Mouse (Mus musculus) fat pad, adult 2 months (tissue): Measurements from ENCODE around the gene Gm21992.

Experiments
- DNase-seq: peaks from one replicate; pipeline ENCODE4 v3.0.0-alpha.2; 2011; ENCODE audit warnings: low read depth, low spot score; ENCODE audit errors: extremely low read depth

Gene Gm21992

DNA sequence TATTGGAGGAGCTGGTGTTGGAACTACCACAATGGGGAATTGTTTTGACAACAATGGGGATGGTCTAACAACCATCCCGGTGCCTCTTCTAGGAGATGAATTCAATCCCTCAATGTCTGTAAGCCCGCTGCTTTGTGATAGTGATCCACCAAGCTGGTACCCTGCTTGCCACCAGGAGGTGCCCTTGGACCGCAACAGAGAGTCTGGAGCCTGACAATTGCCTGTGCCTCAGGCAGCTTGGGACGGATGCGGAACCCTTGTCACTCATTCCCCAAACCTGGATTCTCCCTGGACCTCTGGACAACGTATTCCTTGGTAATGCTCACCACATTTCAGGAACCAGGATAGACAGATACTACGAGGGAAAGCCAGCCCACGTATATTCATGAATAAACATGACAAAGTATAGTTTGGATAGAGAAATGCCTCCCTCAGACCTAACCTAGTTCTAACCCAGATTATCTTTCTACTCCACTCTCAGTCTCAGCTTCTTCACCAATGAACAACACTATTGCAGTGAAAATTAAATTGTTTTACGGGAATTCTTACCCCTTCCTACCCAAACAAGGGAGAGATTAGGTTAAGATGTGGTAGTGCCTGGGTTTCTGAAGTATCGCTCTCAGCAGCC, 55.7 kb downstream of the Gm21992 start:
- no peak for DNase-seq

DNA sequence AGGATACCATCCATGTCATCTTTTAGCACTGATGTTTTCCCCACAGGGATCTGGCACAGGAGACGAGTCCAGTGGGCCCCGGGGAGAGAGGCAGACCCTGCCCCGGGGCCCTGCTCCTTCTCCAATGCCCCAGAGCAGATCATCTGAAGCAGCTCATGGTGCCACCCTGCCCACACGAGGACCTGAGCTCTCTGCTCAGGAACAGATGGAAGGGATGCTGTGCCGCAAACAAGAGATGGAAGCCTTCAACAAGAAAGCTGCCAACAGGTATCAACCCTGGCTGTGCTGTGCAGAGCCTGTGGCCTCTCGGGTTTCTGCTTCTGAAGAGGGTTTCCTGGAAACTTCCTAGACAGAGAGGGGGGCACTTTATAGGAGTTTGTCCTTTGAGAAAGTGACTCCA, 61.4 kb downstream of the Gm21992 start:
- DNase-seq = no peak

DNA sequence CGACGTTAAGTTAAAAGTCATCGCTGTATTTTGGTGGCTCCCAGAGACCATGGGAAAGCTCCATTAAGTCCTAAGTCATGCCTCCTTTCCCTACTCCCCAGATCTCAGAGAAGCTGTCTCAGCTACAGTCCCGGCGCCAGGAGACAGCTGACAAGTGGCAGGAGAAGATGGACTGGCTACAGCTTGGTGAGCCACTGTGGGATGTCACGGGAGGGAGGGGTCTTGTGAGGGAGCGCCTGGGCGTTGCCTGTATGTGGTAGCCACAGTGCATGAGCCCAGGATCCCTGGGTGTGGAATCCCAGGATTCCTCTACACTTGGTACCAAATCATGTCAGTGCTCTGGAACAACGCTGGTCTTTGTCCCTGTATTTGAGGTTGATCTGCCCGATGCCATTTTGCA, 62.9 kb downstream of the Gm21992 start:
- no peak for DNase-seq

GRCm38 (mm10) chr19:4747631-4748312, 63.6 kb downstream of the Gm21992 start:
- no peak for DNase-seq

- no peak for DNase-seq
Measured at GRCm38 (mm10) chr19:4746611-4747010, 64.8 kb downstream of the Gm21992 start.

DNA sequence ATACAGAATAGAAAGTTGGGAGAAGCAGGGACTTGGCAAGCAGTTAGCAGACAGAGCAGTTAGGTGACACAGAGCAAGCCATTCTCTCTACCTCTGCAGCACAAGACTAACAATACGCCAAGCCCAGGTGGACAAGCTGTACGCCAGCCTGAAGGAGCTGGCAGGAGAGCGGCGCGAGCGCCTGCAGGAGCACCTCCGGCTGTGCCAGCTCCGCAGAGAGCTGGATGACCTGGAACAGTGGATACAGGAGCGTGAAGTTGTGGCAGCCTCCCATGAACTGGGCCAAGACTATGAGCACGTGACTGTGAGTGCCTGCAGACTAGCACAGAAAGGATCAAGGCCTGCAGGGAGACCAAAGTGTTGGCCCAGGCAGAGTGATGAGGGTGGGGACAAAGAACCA, 65.7 kb downstream of the Gm21992 start:
- no peak for DNase-seq

DNA sequence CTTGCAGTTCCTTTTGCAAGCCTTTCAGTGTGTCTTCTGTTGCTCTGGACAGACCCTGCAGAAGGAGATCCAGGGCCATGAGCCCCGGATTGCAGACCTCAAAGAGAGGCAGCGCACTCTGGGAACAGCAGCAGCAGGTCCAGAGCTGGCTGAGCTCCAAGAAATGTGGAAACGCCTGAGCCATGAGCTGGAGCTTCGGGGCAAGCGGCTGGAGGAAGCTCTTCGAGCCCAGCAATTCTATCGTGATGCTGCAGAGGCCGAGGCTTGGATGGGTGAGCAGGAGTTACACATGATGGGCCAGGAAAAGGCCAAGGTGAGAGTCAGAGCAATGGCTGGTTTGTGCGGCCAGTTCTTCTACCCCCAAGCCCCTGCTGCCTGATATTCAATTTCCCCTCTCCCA, 66.4 kb downstream of the Gm21992 start:
- no peak for DNase-seq

- DNase-seq = no peak
Measured at GRCm38 (mm10) chr19:4744026-4744425, 67.4 kb downstream of the Gm21992 start.

- no peak for DNase-seq
Measured at GRCm38 (mm10) chr19:4743524-4743923, 67.9 kb downstream of the Gm21992 start.

DNA sequence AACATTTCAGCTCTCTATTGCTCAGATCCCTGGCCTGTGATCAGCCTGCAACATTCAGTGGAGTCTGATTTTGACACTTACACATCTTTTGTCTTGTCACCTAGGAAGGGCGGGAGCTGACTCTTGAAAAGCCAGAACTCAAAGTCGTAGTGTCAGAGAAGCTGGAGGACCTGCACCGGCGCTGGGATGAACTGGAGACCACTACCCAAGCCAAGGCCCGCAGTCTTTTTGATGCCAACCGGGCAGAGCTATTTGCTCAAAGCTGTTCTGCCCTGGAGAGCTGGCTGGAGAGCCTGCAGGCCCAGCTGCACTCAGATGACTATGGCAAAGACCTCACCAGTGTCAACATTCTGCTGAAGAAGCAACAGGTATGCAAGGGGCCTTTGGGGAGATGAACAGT, 69.2 kb downstream of the Gm21992 start:
- DNase-seq = no peak

- no peak for DNase-seq
Measured at GRCm38 (mm10) chr19:4741482-4741881, 69.9 kb downstream of the Gm21992 start.

GRCm38 (mm10) chr19:4739762-4740161, 71.7 kb downstream of the Gm21992 start:
- no peak for DNase-seq

DNA sequence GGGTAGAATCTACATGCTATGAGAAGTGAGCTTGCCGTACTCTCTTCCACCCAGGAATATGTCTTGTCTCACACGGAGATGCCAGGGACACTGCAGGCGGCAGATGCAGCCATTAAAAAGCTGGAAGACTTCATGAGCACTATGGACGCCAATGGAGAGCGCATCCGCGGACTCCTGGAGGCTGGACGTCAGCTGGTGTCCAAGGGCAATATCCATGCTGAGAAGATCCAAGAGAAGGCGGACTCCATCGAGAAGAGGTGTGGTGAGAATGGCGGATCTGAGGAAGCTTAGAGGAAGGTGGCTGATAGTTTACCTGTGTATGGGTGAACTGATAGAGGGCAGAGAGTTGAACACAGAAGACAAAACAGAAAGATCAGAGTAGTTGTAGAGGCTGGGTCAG, 72.4 kb downstream of the Gm21992 start:
- no peak for DNase-seq

DNA sequence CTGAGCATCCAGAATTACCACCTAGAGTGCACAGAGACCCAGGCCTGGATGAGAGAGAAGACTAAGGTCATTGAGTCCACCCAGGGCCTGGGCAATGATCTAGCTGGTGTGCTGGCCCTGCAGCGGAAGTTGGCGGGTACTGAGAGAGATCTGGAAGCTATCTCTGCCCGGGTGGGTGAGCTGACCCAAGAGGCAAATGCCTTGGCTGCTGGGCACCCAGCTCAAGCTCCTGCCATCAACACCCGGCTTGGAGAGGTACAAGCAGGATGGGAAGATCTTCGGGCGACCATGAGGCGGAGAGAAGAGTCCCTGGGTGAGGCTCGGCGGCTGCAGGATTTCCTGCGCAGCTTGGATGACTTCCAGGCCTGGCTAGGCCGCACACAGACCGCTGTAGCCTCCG, 73.5 kb downstream of the Gm21992 start:
- no peak for DNase-seq

GRCm38 (mm10) chr19:4733052-4733451, 78.4 kb downstream of the Gm21992 start:
- DNase-seq = no peak

GRCm38 (mm10) chr19:4729186-4729585, 82.2 kb downstream of the Gm21992 start:
- DNase-seq = no peak

DNA sequence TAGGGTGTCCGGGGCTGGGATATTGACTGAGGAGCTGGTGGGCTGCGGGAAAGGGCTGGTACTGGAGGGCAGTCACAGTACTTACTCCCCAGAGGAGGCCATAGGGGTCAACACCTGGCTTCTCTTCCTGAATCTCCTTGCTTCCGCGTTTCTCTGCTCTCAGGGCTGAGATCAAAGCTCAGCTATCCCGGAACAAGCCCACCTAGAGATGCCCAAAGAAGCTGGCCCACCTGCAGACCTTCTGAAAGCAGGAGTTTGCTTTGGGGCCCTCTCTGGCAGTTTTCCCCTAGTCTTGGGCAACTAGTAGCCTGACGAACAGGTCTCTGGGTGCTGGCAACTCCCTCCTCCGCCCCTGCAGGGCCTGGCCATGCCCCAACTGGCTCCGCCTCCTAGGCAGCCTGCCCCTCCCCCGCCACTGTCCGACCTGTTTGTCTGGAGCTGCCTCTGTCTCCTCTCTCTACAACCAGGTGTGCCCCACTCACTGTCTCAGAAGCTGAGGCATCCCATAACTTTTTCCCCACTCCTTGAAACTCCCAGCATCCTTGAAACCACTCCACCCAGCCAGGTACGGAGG, 90.7 kb downstream of the Gm21992 start:
- DNase-seq = no peak

DNA sequence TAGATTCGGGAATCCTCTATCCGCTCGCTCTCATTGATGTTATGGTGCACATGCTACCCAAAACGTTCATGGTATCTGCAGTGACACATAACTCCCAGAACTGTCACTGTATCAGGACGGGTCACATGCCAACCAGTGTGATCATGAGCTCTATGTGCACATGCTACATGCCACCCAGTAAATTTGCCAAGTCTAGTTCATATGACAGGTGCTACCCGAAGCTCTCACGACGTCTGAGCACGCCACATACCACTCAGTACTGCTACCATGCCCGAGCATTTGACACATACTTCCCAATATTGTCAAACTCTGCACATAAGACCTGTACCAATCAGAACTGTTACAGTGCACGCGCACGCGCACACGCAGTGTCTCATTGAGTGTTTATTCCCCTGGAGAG, 91.3 kb downstream of the Gm21992 start:
- DNase-seq = no peak

DNA sequence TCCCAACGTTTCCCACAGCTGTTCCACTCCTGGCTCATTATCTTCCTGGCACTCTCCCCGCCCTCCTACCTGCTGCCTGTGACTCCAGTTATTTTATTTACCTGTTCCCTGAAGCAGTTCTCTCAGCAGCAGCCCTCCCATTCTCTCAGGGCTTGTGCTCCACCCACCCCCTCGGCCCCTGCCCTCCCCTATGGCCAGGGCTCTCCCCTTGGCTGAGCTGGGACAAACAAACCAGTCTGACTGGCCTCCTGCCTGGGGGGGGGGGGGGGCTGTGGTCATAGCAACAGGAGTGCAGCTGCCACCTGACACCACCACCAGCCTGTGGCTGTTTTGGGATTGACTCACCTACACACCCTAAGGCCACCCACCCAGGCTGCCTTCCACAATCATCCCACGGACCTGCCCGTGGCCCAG, 92.1 kb downstream of the Gm21992 start:
- peak; percentile 31 for DNase-seq

GRCm38 (mm10) chr19:4718716-4719115, 92.7 kb downstream of the Gm21992 start:
- DNase-seq = no peak

GRCm38 (mm10) chr19:4717281-4717680, 94.1 kb downstream of the Gm21992 start:
- no peak for DNase-seq

DNA sequence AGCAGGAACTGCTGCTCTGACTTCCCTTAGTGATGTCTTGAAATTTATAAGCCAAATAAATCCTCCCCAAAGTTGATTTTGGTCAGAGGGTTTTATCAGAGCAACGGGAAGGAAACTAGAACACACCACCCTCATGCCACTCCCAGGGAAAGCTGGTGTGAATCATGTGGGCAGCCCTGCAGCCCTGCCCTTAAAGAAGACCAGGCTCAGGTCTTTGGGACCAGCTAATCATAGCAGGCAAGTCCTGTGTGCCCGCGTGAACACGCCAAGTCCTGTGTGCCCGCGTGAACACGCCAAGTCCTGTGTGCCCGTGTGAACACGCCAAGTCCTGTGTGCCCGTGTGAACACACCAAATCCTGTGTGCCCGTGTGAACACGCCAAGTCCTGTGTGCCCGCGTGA, 94.7 kb downstream of the Gm21992 start:
- DNase-seq = no peak

DNA sequence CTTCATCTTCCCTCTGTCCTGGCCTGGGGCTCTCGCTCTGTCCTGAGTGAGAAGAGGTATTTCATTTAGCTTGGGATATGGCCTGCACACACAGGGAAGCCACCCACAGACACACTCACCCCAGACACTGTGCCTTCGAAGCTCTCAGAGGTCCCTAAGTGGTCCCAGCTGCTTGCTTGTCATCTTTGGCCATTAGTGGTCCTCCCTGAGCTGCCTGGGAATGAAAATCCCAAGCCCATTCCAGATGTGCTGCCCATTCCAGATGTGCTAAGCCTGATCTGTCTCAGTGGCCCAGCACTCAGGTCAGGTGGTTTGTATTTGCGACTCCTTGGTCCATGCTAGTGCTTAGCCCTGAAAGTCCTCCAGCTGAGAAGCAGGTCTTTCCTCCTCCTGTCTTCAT, 97.5 kb downstream of the Gm21992 start:
- no peak for DNase-seq
